Mouse (Mus musculus) c-Kit-negative CD71-positive TER-119-positive erythroid progenitor cells, embryonic 14.5 days (primary cell): ENCODE data around the gene Smad1.
"Not testable (repeated sequence)": the region's sequence is repeated elsewhere in the genome, so short reads cannot be mapped to it uniquely, and the experiment has no call there.

ENCODE experiments used
- DNase-seq: peaks from one replicate; pipeline ENCODE4 v3.0.0-alpha.2; 2013; ENCODE audit warnings: low read depth, low spot score

The Smad1 gene

DNA sequence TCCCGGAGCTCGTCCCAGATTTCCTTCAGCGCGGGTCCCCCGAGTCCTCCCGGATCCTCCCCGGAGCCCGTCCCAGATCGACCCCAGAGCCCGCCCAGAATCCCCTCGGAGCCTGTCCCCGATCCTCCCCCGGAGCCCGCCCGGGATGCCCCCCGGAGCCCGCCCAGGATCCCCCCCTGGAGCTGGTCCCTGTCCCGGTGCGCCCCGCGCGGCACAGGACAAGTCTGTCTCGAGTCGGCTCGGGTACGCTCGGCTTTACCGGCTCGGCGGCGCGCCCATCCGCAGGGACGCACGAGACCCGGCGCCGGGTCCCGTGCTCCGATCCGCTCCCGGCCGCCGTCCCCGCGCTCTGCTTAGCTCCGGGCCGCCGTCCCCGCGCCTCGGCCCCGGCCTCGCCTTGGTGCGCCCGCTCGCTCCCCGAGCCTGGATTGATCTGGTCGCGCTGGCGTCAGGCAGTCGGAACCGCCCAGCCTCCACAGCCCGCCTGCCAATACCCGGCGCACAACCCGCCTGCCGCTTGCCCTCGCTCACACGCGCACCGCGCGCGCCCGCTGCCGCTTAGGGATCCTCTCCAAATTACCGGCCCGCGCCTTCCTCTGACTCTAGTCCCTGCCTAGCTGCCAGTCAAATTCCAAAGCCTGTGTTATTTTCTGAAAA lies at the start of gene Smad1:
TSS of gene Smad1 (minus strand) at position 525 of the 657 bp plus-strand sequence.
- no peak for DNase-seq

DNA sequence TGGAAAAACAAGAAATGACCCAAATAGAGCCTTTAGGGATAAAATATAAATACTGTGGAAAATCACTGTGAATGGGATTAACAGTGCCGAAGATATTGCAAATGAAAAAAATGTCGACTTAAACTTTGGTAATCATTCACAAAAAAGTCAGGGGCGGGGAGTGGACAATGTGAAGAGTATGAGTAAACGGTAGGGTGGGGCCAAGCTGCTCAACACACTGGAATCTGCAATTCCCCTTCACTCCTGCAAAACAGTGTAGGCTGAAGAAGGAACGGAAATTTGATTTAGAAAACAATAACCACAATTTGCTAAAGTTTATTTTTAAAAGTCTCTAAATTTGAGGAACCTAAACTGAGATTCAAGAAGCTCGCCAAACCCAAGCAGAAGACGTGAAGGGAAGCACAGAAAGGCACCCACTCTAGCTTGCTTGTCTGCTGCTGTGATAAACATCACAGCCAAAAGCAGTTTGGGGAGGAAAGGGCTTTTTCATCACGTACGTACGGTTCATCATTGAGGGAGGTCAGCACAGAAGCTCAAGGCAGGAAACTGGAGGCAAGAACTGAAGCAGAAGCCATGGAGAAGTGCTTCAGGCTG lies 48.0 kb upstream of the Smad1 start:
- no peak for DNase-seq

DNA sequence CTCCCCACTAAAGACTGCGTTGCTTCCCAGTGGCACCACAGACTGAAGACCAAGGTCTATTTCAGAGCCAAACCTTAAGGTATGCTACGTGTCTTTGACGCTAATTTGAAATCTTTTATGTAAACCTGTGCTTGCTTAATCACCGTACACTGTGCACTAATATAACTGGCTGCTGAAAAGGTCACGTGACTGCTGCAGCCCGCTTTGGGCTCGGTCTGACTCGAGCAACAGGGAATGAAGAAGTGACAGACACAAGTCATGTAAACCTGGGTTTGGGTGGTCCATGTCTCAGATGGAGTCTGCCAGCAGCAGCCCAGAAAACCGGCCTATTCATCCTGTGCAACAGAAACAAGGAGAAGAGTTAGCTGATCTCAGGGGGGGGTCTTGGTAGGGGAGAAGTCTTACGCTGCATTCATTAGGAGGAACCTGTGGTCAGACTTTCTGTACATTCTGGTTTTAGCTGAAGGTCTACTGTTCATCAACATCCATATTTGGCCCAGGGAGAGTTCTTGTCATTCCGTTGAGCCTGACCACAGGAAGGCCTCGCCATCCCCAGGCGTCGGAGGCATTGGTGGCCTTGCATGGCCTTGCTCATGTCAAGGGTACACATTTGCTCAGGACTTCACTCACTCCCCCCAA lies 44.3 kb upstream of the Smad1 start:
- DNase-seq: no peak

DNA sequence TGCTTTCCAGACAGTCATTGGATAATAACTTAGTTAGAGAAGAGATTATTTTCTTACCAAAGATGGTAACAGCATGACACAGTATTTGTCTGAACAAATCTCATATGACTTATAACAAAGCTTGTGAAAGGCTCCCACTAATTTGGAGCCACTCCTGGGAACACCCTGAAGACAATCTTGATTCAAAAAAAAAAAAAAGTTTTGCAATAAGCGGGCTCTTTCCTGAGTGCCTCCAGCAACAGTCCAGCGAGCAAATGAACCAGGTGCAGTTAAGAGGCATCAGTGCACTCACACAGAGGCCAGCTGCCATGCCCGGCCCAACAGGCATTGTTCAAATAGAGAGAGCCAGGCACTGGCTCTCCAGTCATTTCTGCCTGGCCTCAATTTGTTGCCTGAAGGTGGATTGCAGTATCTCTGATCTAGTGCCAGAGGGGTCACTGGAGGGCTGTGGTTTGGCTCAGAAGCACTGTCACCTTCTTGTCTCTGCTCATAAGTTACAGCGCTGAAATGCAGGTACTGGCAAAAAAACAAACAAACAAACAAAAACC lies 34.7 kb upstream of the Smad1 start:
- no peak for DNase-seq

DNA sequence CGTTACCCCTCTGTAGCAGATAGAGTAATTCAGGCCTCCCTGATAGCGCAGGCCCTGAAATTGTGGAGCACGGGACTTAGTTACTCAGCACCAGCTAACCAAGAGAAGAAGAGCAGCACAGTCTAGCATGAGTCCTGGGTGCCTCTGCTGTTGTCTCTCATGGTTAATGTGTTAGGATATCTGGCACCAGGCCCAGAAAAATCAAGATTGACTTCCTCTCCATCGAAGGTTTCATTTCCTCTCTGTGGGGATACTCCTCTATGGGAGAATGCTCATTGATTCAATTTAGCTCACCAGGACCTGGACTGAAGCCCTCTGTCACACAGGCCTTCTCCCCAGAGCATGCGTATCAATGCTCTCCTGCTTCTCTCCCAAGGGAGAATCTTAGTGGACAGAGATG lies 15.6 kb upstream of the Smad1 start:
- DNase-seq: no peak

DNA sequence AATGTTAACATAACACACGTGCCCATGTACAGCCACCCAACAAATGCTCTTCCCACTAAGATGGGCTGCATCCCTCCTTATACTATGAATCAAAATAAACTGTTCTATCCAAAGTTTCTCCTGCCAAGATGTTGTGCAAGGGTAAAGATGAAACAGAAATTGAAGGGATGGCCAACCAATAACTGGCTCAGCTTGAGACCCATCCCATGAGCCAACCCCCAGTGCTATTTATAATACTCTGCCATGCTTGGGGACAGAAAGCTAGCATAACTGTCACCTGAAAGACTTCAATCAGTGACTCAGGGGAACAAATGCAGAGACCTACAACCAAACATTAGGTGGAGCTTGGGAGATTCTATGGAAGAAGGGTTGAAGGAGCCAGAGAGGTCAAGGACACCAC lies 11.2 kb upstream of the Smad1 start:
- no peak for DNase-seq

DNA sequence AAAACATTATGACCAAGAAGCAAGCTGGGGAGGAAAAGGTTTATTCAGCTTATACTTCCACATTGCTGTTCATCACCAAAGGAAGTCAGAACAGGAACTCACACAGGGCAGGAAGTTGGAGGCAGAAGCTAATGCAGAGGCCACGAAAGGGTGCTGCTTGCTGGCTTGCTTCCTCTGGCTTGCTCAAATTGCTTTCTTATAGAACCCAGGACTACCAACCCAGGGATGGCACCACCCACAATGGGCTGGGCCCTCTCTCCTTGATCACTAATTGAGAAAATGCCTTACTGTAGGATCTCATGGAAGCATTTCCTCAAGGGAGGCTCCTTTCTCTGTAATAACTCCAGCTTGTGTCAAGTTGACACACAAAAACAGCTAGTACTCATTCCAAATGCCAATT lies 8.0 kb upstream of the Smad1 start:
- not testable (repeated sequence) for DNase-seq

DNA sequence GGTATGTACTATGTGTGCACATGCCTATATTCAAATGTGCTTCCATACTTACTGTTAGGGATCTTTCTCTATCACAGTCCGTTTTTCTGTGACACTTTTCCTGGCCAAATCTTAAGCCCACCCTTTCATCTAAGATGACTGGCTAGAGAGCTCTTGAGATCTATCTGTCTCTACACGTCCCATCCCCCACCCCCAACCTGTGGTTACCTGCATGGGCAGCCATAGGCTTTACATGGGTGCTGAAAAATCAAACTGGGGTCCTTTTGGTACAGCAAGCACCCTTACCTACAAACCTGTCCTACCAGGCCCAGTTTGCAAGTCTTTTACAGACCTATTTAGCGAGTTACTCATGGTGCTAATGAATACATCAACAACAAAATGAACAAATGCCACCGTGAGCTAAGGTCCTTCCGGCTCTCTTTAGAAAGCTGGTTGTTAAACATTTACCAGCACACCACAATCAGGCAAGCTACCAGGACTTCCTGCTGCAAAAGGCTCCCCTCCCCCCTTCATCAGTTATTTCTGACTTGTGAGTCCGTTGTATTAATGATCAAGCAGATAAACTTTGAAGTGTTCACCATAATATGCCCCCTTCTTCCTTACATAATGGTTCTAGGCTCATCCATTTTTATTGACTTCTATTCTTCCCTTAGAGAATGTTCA lies 5.7 kb upstream of the Smad1 start:
- no peak for DNase-seq

DNA sequence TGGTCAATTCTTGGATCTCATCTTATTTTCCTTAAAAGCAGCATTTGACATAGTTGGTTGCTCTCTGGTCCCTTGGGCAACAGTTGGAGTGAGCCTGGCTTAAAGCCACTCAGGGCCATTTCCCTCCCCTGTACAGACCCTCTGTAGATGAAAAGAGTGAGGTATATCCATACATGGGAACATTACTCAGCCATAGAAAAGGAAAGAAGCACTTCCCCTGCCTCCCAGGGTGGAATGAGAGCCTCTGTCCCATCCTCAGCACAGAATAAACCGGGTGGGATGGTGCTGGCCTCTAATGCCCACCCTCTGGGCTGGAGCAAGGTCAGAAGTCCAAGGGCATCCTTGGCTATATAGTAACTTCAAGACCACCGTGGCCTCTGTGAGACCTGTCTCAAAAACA lies 1.4 kb upstream of the Smad1 start:
- DNase-seq: no peak

DNA sequence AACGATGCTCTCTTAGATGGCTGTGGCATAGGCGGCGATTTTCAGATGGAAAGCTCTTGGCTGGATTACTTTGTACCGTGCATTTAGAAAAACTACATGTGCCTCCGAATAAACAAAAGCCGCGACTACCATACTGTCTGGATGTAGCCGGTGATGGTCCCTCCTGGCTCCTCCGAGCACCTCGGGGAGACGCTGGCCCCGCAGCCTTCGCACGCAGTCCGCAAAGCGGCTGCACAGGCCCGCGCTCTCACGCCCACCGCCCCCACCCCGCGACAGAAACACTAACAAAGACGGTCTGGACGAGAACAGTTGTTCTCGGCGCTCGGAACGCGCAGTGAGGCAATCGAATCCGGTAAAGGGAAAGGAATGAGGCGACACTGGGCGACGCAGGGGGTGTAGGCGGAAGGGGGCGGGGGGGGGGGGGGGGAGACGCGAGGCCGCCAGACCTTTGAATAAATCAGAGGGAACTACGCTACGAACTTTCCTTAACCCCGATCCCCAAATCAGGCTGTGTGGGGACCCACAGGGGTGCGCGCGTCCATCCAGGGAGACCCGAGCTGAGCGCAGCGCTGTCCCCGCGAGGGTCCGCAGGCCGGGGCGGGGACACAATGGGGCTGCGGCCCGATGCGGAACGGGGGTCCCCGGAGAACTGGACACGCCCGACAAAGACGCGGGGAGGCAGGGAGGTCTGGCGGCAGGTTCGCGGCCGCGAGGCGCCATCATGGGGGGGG lies 902 bp downstream of the Smad1 start:
- no peak for DNase-seq

DNA sequence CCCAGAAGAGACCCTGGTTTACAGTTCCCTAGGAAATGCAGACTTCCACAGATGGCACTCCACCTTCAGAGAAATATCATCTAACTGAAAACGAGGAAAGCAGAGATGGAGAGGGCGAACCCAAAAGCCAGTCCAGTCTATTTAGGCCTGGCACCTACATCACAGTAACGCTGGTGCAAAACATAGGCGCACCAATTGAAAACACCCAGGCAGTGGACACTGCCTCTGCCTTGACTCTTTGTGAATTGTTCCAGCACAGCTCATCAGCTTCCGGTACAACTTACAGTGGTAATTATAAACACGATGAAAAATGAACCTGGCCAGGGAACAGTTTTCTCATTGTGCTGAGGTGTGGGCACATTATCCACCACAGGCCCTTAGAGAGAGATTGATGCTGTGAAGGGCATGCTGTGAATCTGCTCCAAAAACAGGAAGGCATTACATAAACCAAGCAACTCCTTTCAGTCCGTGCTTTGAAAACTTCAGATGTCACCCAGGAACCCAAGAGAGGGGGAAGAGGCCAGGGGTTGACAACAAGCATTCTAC lies 1.5 kb downstream of the Smad1 start:
- DNase-seq: no peak

DNA sequence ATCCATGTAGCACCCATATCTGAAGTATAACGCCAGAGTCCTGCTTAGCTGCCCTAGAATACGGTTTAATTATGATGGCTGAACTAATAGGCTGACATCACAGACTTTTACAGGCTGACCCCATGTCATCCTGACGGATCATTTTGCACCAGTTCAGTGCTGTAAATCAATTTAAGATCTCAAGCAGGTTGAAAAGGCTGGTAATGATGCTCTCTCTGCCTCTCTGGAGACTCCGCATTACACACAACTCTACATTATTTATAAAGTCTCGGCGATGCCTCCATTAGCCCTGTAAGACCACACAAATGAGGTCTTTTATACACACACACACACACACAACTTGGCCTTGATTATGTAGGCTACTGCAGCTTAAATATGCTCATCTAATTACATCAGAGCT lies 2.4 kb downstream of the Smad1 start:
- DNase-seq: no peak

DNA sequence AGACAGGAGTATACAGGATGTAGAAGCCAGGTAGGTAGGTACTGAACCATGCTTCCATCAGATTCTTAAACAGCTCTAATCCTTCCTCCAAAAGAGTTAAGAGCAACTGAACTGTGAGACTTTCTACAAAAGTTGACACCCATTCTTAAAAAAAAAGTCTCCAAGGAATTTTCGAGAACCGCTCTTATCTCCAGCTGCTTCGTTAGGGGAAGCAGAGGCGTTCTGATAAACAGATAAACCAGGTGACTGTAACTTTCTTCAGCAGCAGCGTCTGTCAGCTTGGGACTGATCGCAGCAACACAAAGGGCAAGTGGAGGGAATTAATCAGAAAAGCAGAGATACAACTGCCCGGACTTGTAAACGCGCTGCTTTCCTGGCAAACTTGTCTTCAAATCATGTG lies 5.3 kb downstream of the Smad1 start:
- DNase-seq: no peak

DNA sequence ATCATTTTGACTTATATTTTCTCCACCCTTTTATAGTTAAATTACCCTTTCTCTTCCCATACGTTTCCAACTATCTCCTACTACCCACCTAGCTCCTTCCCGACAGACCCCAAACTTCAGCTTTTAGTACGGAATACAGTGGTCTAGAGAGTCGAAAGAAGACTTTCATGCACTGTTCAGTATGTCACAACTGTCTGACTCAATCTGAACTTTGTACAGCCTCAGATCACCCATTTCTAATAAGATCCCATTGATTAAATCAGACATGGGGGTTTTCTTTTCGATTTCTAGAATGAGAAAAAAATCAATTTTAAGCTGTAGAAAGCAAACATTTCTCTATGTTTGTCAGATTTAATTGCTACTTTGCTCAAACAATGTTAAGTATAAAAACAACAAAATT lies 6.1 kb downstream of the Smad1 start:
- DNase-seq: no peak

DNA sequence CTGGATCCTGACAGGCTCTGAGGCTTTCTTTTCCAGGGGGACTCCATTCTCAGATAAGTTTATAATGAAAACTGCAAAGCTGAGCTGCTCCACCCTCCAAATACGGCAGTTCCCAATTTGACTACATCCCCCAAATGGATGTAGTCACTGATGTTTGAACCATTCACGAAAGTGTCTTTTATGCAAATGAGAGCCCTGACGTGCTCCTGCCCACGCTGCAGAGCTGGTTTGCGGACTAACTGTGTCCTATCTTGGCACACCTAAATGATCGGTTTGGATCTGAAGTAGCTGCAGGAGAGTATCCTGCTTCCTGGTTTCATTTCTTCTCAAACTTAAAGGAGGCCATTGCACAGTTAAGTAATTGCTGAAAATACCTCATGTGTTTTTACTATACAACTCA lies 6.7 kb downstream of the Smad1 start:
- no peak for DNase-seq

DNA sequence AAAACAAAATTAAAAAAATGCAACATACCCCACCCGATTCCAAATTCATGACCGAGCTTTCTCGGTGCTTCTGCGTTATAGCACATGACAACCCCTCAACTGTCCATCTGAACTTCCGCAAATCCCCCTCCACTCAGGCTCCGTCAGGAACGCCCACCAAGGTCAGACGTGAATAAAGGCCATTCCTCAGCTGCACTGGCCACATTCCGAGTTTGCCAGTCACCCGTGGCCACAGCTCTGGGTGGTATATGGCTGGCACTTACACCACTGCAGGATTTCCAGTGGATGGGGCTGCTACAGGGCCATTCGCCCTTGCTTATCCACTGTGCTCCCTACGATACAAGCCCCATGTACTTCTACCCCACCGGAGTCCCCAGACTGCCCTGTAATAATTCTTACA lies 7.9 kb downstream of the Smad1 start:
- no peak for DNase-seq

DNA sequence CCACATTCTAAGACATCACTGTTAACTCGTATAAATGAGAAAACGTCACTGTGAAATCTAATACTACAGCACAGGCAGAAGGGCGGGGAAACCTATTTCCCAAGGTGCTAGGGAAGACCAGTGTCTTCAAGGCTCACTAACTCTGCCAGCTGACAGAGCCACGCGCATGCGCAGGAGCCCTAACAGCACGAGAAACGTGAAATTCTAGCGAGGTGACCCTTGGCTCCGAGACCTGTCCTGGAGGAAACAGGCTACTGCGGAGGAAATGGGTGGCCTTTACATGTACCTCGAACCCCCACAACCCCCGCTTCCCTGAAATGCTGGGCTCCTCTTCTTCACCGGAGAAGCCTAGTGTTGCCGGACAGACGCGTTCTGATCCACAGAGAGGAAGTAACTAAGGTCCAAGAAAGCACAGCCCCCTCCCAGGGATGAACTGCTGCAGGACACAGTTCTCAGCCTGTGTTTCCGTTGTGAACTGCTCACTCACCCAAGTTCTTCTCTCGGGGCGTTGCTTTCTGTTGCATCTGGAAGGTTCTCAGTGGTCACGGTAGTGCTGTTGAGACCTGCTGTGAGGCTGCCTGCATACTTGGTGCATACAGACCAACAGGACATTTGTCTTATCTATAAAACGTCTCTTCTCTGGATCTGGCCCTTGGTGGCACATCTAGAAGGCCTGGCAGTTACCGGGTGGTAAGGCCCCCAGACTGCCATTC lies 10.1 kb downstream of the Smad1 start:
- DNase-seq: no peak

DNA sequence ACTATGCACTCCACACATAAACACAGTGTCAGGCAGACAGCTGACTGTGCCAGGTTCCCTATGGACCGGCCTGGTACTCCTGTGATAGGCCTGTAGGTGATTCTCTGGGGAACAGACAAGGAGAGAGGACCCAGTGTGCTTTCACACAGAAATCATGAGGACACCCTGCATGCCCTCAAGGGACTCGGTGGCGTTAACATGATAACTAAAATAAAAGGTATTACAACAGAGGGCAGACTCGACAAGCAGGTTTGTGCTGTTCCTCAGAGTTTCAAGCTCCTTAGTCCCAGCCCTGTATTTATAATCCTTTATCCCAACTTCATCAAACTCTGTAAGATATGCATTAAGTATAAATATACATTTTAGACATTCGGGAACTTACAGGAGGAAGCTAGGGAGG lies 12.5 kb downstream of the Smad1 start:
- no peak for DNase-seq

DNA sequence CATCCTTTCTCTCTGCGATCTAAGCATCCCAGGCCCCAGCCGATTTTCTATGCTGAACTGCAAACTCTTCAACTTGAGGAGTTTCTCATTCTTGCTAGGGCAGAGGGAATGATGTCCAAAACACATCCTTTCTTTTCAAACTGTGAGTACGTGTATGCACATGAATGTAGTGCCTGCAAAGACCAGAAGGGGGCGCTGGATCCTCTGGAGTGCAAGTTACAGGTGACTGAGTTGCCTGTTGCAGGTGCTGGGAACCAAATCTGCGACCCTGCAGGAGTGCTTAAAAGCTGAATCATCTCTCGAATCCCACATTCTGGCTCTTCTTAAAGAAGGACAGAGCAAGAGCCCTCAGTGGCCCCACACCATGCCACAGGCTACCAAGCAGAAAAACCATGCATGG lies 13.0 kb downstream of the Smad1 start:
- no peak for DNase-seq

DNA sequence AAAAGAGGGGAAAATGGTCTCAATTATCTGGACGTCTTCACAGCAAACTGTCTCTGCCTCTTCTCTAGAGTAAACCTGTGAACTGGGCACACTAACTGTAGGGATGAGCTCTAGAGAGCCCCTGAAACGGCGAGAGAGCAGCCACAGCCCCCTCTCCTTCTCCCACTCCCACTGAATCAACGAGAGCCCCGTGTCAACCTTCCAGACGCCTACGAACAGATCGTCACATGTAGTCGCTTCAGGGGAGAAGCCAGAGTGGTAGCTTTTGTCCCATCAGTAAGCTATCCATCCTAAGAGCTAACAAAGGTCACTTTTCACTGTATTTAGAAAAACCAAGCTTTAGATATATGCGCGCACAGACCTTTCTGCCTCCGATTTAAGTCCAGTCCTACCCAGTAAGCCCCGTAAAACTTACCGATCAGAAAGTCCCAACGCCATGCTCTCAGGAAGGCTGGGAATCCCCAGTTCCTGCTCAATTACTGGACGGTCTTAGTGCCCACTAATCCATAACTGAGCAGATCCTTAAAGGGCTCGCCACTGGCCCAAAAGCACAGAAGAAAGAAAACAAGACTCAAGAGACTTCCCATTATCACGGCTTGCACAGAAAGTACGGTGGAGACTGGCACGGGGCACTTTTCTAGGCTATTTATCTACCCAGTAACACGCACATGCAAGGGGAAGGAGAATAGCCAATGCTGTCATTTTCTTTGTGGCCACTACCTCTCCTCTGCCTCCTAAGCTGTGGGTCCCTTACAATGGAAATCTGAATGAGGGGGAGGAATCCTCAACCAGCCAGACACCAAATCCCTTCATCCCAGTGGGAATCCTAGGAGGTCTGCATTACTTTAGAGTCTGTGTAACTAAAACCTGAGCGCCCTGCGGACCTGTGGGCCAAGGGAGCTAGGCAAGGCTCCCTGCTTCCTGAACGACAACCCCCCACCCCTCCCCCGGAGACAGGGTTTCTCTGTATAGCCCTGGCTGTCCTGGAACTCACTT lies 14.7 kb downstream of the Smad1 start:
- DNase-seq: no peak
